Mouse (Mus musculus): Measurements from ENCODE around the gene Gm21293.
"Not testable (repeated sequence)": the region's sequence is repeated elsewhere in the genome, so short reads cannot be mapped to it uniquely, and the experiment has no call there.

GRCm38 (mm10) chr10:104142687-104143086 is at the start of gene Gm21293:
- not testable (repeated sequence) for TF ChIP-seq POLR2A (IDR thresholded peaks at IDR 0.05; ENCODE audit: low read depth, low read length); NELFE (IDR thresholded peaks at IDR 0.05; ENCODE audit: low read depth, low read length); NRF1 (IDR thresholded peaks at IDR 0.05; ENCODE audit: low read depth, low read length); EP300 (IDR thresholded peaks at IDR 0.05; ENCODE audit: low read length); CTCF (conservative IDR thresholded peaks at IDR 0.05 in 1 of 2, IDR thresholded peaks at IDR 0.05 in 1 of 2; ENCODE audit: low read depth in 2 of 2, low read length in 2 of 2)

Measured in CH12.LX (cell line).